Mouse (Mus musculus): ENCODE measurements at regions not wholly inside any gene's neighbourhood (a gene's known extent, or its start where the extent isn't known, plus 50 kb on each side); places are given as distances from the start of the nearest gene placed in this dataset.

GRCm38 (mm10) chr5:126475761-126476160, 765.8 kb upstream of the Tmem132c start:
- ATAC-seq (replicated peaks; ENCODE audit: low FRiP score, low read depth), result no peak
- Histone ChIP-seq H3K27ac (no peak overlapping the region), H3K27me3 (ENCODE audit: insufficient read depth, low read length) (no peaks in the 10 kb centered on the region)

GRCm38 (mm10) chr5:126522076-126522475, 719.5 kb upstream of the Tmem132c start:
- no peak for TF ChIP-seq CTCF (IDR thresholded peaks at IDR 0.05; ENCODE audit: low read depth)
- no peaks in the 10 kb centered on the region for H3K36me3 ChIP-seq (ENCODE audit: insufficient read depth, low read length)
- H3K9ac ChIP-seq (ENCODE audit: low read depth, low read length), result no peak overlapping the region
- ATAC-seq (replicated peaks; ENCODE audit: low FRiP score, low read depth) (no peak), DNase-seq (ENCODE audit: low spot score) (no peak)
- H3K4me2 ChIP-seq (ENCODE audit: low read length), result no peak overlapping the region
- H3K27me3 ChIP-seq (ENCODE audit: insufficient read depth, low read length), result no peaks in the 10 kb centered on the region
- no peak overlapping the region for H3K4me3 ChIP-seq (replicated peaks; ENCODE audit: low read depth, low read length)
- no peaks in the 10 kb centered on the region for H3K9me3 ChIP-seq (replicated peaks; ENCODE audit: low read length)
- WGBS, result 54% methylated on average over 4 of the region's 4 CpGs
- H3K4me1 ChIP-seq (replicated peaks; ENCODE audit: insufficient read depth, low read length), result no peaks in the 10 kb centered on the region
- H3K27ac ChIP-seq, result no peak overlapping the region

More at GRCm38 (mm10) chr5:126475761-126476160, 765.8 kb upstream of the Tmem132c start:
- H3K4me1 ChIP-seq (replicated peaks; ENCODE audit: insufficient read depth, low read length), result no peaks in the 10 kb centered on the region
- no peak for TF ChIP-seq CTCF (IDR thresholded peaks at IDR 0.05; ENCODE audit: low read depth)
- H3K36me3 ChIP-seq (ENCODE audit: insufficient read depth, low read length), result no peaks in the 10 kb centered on the region
- no peaks in the 10 kb centered on the region for H3K9me3 ChIP-seq (replicated peaks; ENCODE audit: low read length)
- no peak overlapping the region for H3K4me2 ChIP-seq (ENCODE audit: low read length)
- no peak overlapping the region for H3K4me3 ChIP-seq (replicated peaks; ENCODE audit: low read depth, low read length)
- WGBS, result 26% methylated on average over 3 of the region's 3 CpGs
- peak; percentile 33 for DNase-seq (ENCODE audit: low spot score)
- no peak overlapping the region for H3K9ac ChIP-seq (ENCODE audit: low read depth, low read length)

- DNase-seq (ENCODE audit: low spot score) (no peak), ATAC-seq (replicated peaks; ENCODE audit: low FRiP score, low read depth) (no peak)
- H3K27ac ChIP-seq, result no peak overlapping the region
- no peaks in the 10 kb centered on the region for H3K36me3 ChIP-seq (ENCODE audit: insufficient read depth, low read length)
- H3K4me2 ChIP-seq (ENCODE audit: low read length), result no peak overlapping the region
- no peak overlapping the region for H3K4me3 ChIP-seq (replicated peaks; ENCODE audit: low read depth, low read length)
- no peak overlapping the region for H3K9ac ChIP-seq (ENCODE audit: low read depth, low read length)
- WGBS, result 84% methylated on average over 4 of the region's 4 CpGs
- no peaks in the 10 kb centered on the region for H3K9me3 ChIP-seq (replicated peaks; ENCODE audit: low read length)
- no peak for TF ChIP-seq CTCF (IDR thresholded peaks at IDR 0.05; ENCODE audit: low read depth)
- H3K27me3 ChIP-seq (ENCODE audit: insufficient read depth, low read length), result no peaks in the 10 kb centered on the region
- H3K4me1 ChIP-seq (replicated peaks; ENCODE audit: insufficient read depth, low read length), result no peaks in the 10 kb centered on the region
Measured at GRCm38 (mm10) chr5:126525863-126526262, 715.7 kb upstream of the Tmem132c start.

GRCm38 (mm10) chr5:126530806-126531527, 710.6 kb upstream of the Tmem132c start:
- Histone ChIP-seq H3K36me3 (ENCODE audit: insufficient read depth, low read length) (no peaks in the 10 kb centered on the region), H3K9me3 (replicated peaks; ENCODE audit: low read length) (no peaks in the 10 kb centered on the region), H3K27ac (no peak overlapping the region), H3K4me1 (replicated peaks; ENCODE audit: insufficient read depth, low read length) (no peaks in the 10 kb centered on the region), H3K4me3 (replicated peaks; ENCODE audit: low read depth, low read length) (no peak overlapping the region), H3K4me2 (ENCODE audit: low read length) (no peak overlapping the region), H3K9ac (ENCODE audit: low read depth, low read length) (no peak overlapping the region), H3K27me3 (ENCODE audit: insufficient read depth, low read length) (no peaks in the 10 kb centered on the region)
- no peak for DNase-seq (ENCODE audit: low spot score)
- no peak for ATAC-seq (replicated peaks; ENCODE audit: low FRiP score, low read depth)
- 63% methylated on average over 5 of the region's 5 CpGs for WGBS
- TF ChIP-seq CTCF (IDR thresholded peaks at IDR 0.05; ENCODE audit: low read depth), result no peak

- no peak for TF ChIP-seq CTCF (IDR thresholded peaks at IDR 0.05; ENCODE audit: low read depth)
- 83% methylated on average over 5 of the region's 5 CpGs for WGBS
- DNase-seq (ENCODE audit: low spot score), result no peak
- no peak overlapping the region for H3K27ac ChIP-seq
- H3K9me3 ChIP-seq (replicated peaks; ENCODE audit: low read length), result no peaks in the 10 kb centered on the region
- H3K4me2 ChIP-seq (ENCODE audit: low read length), result no peak overlapping the region
- no peaks in the 10 kb centered on the region for H3K4me1 ChIP-seq (replicated peaks; ENCODE audit: insufficient read depth, low read length)
- no peaks in the 10 kb centered on the region for H3K27me3 ChIP-seq (ENCODE audit: insufficient read depth, low read length)
- H3K36me3 ChIP-seq (ENCODE audit: insufficient read depth, low read length), result no peaks in the 10 kb centered on the region
- H3K9ac ChIP-seq (ENCODE audit: low read depth, low read length), result no peak overlapping the region
- ATAC-seq (replicated peaks; ENCODE audit: low FRiP score, low read depth), result no peak
- H3K4me3 ChIP-seq (replicated peaks; ENCODE audit: low read depth, low read length), result no peak overlapping the region
Measured at GRCm38 (mm10) chr5:126531528-126531894, 710.1 kb upstream of the Tmem132c start.

GRCm38 (mm10) chr5:126531975-126532374, 709.6 kb upstream of the Tmem132c start:
- DNase-seq (ENCODE audit: low spot score) (no peak), ATAC-seq (replicated peaks; ENCODE audit: low FRiP score, low read depth) (no peak)
- no peaks in the 10 kb centered on the region for H3K36me3 ChIP-seq (ENCODE audit: insufficient read depth, low read length)
- no peak overlapping the region for H3K27ac ChIP-seq
- TF ChIP-seq CTCF (IDR thresholded peaks at IDR 0.05; ENCODE audit: low read depth), result no peak
- no peaks in the 10 kb centered on the region for H3K4me1 ChIP-seq (replicated peaks; ENCODE audit: insufficient read depth, low read length)
- H3K27me3 ChIP-seq (ENCODE audit: insufficient read depth, low read length), result no peaks in the 10 kb centered on the region
- no peak overlapping the region for H3K9ac ChIP-seq (ENCODE audit: low read depth, low read length)
- H3K4me2 ChIP-seq (ENCODE audit: low read length), result no peak overlapping the region
- H3K4me3 ChIP-seq (replicated peaks; ENCODE audit: low read depth, low read length), result no peak overlapping the region
- H3K9me3 ChIP-seq (replicated peaks; ENCODE audit: low read length), result no peaks in the 10 kb centered on the region
- WGBS, result 75% methylated on average over 1 of the region's 1 CpGs

GRCm38 (mm10) chr5:126538072-126538471, 703.5 kb upstream of the Tmem132c start:
- no peak for ATAC-seq (replicated peaks; ENCODE audit: low FRiP score, low read depth)
- Histone ChIP-seq H3K36me3 (ENCODE audit: insufficient read depth, low read length) (no peaks in the 10 kb centered on the region), H3K4me3 (replicated peaks; ENCODE audit: low read depth, low read length) (no peak overlapping the region), H3K27ac (no peak overlapping the region), H3K4me1 (replicated peaks; ENCODE audit: insufficient read depth, low read length) (no peaks in the 10 kb centered on the region), H3K4me2 (ENCODE audit: low read length) (no peak overlapping the region), H3K9ac (ENCODE audit: low read depth, low read length) (no peak overlapping the region), H3K27me3 (ENCODE audit: insufficient read depth, low read length) (no peaks in the 10 kb centered on the region), H3K9me3 (replicated peaks; ENCODE audit: low read length) (no peaks in the 10 kb centered on the region)
- no peak for DNase-seq (ENCODE audit: low spot score)
- WGBS, result 65% methylated on average over 2 of the region's 2 CpGs
- no peak for TF ChIP-seq CTCF (IDR thresholded peaks at IDR 0.05; ENCODE audit: low read depth)
